Mouse (Mus musculus) neural tube, embryonic 13.5 days (tissue): ENCODE measurements at regions not wholly inside any gene's neighbourhood (a gene's known extent, or its start where the extent isn't known, plus 50 kb on each side); places are given as distances from the start of the nearest gene placed in this dataset.

ENCODE experiments used
- ATAC-seq: fragments of 200-750 bp; cut with Nextera tagmentation; 2 replicates; pipeline ENCODE4 v1.8.0; 2017; ENCODE audit warnings: low read depth, mild to moderate bottlenecking, moderate TSS enrichment, moderate library complexity
- H3K27ac ChIP-seq: fragments of 300-500 bp; sonication (generic); replicated peaks from 2 replicates; pipeline ENCODE4 v1.5.1; 2015; ENCODE audit warnings: moderate library complexity, mild to moderate bottlenecking, inconsistent platforms
- H3K27me3 ChIP-seq: fragments of 300-500 bp; sonication (generic); 2 replicates; pipeline ENCODE4 v1.6.1; 2015; ENCODE audit warnings: mild to moderate bottlenecking, inconsistent platforms
- H3K36me3 ChIP-seq: fragments of 300-500 bp; sonication (generic); 2 replicates; pipeline ENCODE4 v1.6.1; 2015; ENCODE audit warnings: mild to moderate bottlenecking, inconsistent platforms
- H3K4me1 ChIP-seq: fragments of 300-500 bp; sonication (generic); replicated peaks from 2 replicates; pipeline ENCODE4 v1.6.1; 2015; ENCODE audit warnings: inconsistent platforms
- H3K4me2 ChIP-seq: fragments of 300-500 bp; sonication (generic); 2 replicates; pipeline ENCODE4 v1.6.1; 2015; ENCODE audit warnings: inconsistent platforms, mild to moderate bottlenecking, moderate library complexity
- H3K4me3 ChIP-seq: fragments of 300-500 bp; sonication (generic); 2 replicates; pipeline ENCODE4 v1.5.1; 2015; ENCODE audit warnings: mild to moderate bottlenecking, inconsistent platforms
- H3K9ac ChIP-seq: fragments of 300-500 bp; sonication (generic); 2 replicates; pipeline ENCODE4 v1.6.1; 2015; ENCODE audit warnings: moderate library complexity, mild to moderate bottlenecking, inconsistent platforms
- H3K9me3 ChIP-seq: fragments of 300-500 bp; sonication (generic); 2 replicates; pipeline ENCODE4 v1.6.1; 2016; ENCODE audit warnings: inconsistent platforms
- WGBS: fragments of 180-500 bp; shearing (Covaris S2); methylation state at CpG from one replicate; pipeline ENCODE4 v1.1.7; 2015; 5-methylcytosine and 5-hydroxymethylcytosine counted together

DNA sequence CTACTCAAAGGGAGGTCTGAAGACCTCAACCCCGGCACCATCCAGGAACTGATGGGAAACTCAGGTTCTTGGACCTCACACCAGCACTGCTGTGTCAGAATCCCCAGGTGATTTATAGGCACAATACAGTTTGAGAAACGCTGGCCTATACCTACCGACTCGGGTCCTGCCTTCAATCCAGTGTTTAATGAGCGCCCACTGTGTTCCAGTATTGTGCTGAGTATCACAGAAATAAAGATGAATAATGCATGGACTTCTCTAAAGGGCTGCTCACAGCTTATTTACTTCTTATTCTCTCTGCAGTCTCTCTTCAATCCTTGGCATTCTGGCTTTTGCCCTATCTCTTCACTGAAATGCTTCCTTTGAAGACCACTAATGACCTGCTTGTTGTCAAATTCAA lies 146.8 kb upstream of the 9630041A04Rik start:
- no peak for ATAC-seq
- 33% methylated on average over 5 of the region's 5 CpGs for WGBS
- Histone ChIP-seq H3K9me3 (no peaks in the 10 kb centered on the region; the same call in 1 of the 2 replicates), H3K9ac (no peak overlapping the region), H3K36me3 (no peaks in the 10 kb centered on the region), H3K4me3 (no peak overlapping the region), H3K27ac (no peak overlapping the region), H3K4me1 (peaks cover 15% of the 10 kb centered on the region), H3K27me3 (no peaks in the 10 kb centered on the region), H3K4me2 (no peak overlapping the region)

DNA sequence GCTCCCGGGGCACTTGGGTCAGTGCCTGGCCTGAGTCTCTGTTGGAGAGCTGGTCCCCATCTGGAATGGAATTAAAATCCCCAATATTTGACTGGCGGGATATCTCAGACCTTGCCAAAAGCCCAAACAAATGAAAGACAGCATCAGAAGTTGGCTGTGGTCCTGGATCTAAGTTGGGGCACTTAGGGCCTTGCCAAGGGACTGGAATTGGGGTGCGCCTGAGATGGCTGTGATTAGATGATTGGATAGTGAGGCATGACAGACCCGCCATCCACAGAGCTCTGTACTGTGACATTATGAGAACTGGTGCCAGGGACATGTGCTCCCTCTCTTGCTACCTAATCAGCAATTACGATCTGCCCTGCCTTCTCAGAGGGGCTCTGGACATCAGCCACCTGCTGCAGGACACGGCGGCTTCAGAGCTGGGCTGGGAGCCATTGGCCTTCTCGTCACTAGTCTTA lies 151.0 kb upstream of the 9630041A04Rik start:
- H3K9ac ChIP-seq: no peak overlapping the region
- no peaks in the 10 kb centered on the region for H3K4me1 ChIP-seq
- no peak overlapping the region for H3K4me2 ChIP-seq
- no peak for ATAC-seq
- H3K4me3 ChIP-seq: no peak overlapping the region
- no peaks in the 10 kb centered on the region for H3K36me3 ChIP-seq
- 91% methylated on average over 8 of the region's 8 CpGs for WGBS
- no peaks in the 10 kb centered on the region; the same call in 1 of the 2 replicates for H3K9me3 ChIP-seq
- no peaks in the 10 kb centered on the region for H3K27me3 ChIP-seq
- H3K27ac ChIP-seq: no peak overlapping the region

DNA sequence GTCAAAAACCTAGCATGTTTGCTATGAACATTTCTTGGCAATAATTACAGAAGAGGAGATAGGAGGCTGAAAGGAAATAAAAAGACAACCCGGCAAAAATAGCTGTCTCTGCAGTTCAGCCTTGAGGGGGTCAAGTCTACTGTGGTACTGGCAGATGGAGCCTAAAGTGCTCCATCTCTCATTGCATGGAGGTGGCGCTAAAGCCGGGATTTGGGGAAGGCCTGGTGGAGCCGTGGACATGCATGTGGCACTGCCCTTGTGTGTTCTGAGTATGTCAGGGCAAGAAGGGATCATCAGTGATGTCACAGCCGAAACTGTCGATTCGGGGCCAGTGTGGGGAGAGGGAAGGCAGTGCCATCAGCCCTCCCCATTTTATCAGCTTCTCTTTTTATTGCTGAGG lies 161.3 kb upstream of the 9630041A04Rik start:
- Histone ChIP-seq H3K9ac (no peak overlapping the region), H3K27ac (no peak overlapping the region), H3K9me3 (no peaks in the 10 kb centered on the region), H3K4me2 (no peak overlapping the region), H3K27me3 (no peaks in the 10 kb centered on the region), H3K36me3 (no peaks in the 10 kb centered on the region), H3K4me1 (peaks cover 10% of the 10 kb centered on the region), H3K4me3 (no peak overlapping the region)
- 72% methylated on average over 7 of the region's 7 CpGs for WGBS
- ATAC-seq: no peak

DNA sequence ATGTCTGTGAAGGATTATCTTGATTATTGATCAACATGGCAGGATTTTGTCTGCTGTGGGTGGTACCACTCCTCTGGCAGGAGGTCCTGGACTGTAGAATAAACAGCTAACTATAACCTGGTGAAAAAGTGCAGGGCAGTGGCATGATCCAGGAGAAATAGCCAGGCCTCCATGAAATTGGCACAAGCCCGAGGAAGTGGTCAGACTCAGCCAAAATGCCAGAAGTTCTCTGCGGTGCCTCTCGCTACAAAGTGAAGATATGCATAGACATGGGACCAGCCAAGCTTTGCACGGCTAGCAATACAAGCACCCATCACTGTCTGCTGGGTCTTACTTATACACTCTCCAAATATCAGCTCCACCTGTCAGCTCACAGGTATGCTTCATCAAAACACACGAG lies 167.6 kb upstream of the 9630041A04Rik start:
- no peaks in the 10 kb centered on the region for H3K36me3 ChIP-seq
- H3K27me3 ChIP-seq: peaks cover 20% of the 10 kb centered on the region; the same call in 1 of the 2 replicates
- H3K9me3 ChIP-seq: no peaks in the 10 kb centered on the region
- H3K4me2 ChIP-seq: no peak overlapping the region
- no peak overlapping the region for H3K9ac ChIP-seq
- 87% methylated on average over 5 of the region's 5 CpGs for WGBS
- no peak for ATAC-seq
- H3K4me3 ChIP-seq: no peak overlapping the region
- H3K27ac ChIP-seq: no peak overlapping the region
- peaks cover 20% of the 10 kb centered on the region for H3K4me1 ChIP-seq

DNA sequence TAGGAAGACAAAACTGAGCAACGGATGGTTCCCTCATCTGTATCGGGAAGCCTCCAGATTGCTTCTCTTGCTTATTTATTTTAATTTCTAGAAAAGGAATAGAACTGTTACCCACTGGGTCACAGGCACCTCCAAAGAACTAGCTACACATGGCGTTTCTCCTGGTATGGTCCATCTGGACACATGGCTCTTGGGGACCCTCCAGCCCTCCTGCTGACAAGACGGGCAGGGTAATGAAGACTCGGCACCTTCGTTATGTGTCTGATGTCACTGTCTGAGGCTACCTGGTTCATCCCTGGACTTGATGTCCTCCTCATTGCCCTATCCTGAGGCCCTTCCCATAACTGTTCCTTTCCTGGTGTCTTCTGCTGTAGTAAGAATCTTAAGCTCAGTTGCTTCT lies 170.3 kb upstream of the 9630041A04Rik start:
- Histone ChIP-seq H3K4me3 (no peak overlapping the region), H3K27me3 (peaks cover 20% of the 10 kb centered on the region; the same call in 1 of the 2 replicates), H3K4me1 (peaks cover 20% of the 10 kb centered on the region), H3K36me3 (no peaks in the 10 kb centered on the region), H3K27ac (no peak overlapping the region), H3K9ac (no peak overlapping the region), H3K9me3 (0 out of 2 replicates have a peak, but pooled peaks cover 3% of the 10 kb centered on the region), H3K4me2 (peak overlapping the region; percentile 54; the same call in 1 of the 2 replicates)
- WGBS: 76% methylated on average over 6 of the region's 6 CpGs
- no peak for ATAC-seq

DNA sequence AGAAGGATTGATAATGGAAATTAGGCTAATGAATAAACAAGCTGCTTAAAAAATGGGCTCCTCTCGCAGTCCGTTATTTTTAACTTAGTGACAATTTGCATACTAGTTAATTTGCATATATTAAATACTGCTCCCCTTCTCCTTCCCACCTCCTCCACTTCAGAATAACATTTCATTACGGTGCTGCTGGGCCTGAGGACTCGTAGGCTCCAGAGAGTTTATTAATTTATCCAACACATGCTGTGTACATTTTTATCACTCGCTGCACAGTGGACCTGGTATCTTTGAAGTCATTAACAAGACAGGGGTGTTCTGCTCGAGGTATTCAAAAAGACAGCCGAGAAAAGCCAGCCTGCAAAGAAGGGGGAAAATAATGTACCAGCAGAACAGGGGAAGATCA lies 170.7 kb upstream of the 9630041A04Rik start:
- peak overlapping the region; percentile 54 for H3K4me2 ChIP-seq
- peaks cover 20% of the 10 kb centered on the region for H3K4me1 ChIP-seq
- 32% methylated on average over 7 of the region's 7 CpGs for WGBS
- H3K27me3 ChIP-seq: peaks cover 20% of the 10 kb centered on the region; the same call in 1 of the 2 replicates
- H3K27ac ChIP-seq: peak overlapping the region; percentile 71; the same call in 1 of the 2 replicates
- H3K36me3 ChIP-seq: no peaks in the 10 kb centered on the region
- H3K9me3 ChIP-seq: 0 out of 2 replicates have a peak, but pooled peaks cover 4% of the 10 kb centered on the region
- ATAC-seq: no peak
- H3K9ac ChIP-seq: no peak overlapping the region
- peak overlapping the region; percentile 21; the same call in 1 of the 2 replicates for H3K4me3 ChIP-seq

DNA sequence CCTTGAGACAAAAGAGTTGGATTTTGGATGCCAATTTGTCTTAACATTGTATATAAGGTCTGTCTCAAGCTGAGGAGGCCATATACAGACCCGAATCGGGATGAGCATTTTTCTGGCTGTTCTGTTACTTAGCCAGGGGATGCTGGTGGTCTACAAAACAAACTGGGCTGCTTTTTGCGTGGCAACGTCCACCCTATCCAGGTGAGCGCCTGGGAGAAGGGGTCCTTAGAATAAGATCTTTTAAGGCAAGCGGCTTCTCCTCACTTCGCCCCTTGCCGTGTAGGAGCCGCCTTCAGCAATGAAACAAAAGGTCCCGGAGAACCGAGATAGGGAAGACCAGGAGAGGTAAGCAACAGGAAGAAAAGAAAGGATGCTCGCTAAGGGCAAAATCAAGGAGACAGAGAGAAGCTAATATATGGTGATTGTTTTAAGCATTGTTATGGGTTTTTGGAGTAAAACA lies 171.2 kb upstream of the 9630041A04Rik start:
- ATAC-seq: peak; percentile 48; the same call in 1 of the 2 replicates
- Histone ChIP-seq H3K9ac (peak overlapping the region; percentile 66), H3K4me1 (peaks cover 20% of the 10 kb centered on the region), H3K9me3 (0 out of 2 replicates have a peak, but pooled peaks cover 4% of the 10 kb centered on the region), H3K4me3 (peak overlapping the region; percentile 21), H3K4me2 (peak overlapping the region; percentile 54), H3K27ac (peak overlapping the region; percentile 71), H3K36me3 (no peaks in the 10 kb centered on the region), H3K27me3 (peaks cover 20% of the 10 kb centered on the region; the same call in 1 of the 2 replicates)
- WGBS: 15% methylated on average over 12 of the region's 12 CpGs

DNA sequence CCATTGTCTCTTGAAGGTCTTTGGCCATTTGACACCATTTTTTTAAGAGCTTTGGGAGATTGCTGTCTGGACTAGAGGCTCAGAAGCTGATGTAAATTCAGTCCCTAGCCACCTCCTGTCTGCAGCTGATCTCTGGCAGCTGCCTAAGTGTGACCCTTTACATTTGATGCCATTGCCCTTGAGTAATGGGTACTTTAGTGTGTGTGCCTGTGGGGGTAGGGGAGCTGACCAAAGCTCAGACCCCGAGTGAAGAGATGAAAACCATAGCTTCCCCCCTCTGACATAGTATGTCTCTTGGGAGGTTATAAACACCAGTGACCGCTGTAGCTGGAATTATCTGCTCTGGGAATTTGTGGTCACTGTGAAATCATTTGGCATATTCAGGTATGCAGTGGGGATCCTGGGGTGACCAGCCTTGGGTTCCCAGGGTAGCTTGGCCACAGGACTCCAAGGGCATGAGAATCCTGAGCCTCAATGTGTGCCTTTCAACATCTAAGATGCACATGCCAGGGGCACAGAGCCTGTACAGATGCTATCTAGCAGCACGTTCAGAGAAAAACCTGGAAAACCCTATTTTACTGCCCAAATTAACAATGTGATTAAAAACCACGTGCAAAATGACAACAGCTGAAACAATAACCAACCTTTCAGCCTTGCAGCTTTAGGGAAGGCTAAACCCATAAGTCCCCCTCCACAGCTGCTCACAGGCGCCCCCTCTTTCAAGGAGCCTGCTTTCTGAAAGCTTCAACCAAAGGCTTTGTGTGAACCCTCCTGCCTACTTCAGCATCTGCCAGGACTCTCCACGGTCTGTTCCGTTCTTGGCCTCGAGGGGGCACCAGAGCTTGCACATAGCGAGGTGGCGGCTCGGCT lies 171.9 kb upstream of the 9630041A04Rik start:
- peak overlapping the region; percentile 54 for H3K4me2 ChIP-seq
- peak overlapping the region; percentile 71 for H3K27ac ChIP-seq
- H3K4me1 ChIP-seq: peaks cover 20% of the 10 kb centered on the region
- H3K9ac ChIP-seq: peak overlapping the region; percentile 51; the same call in 1 of the 2 replicates
- H3K9me3 ChIP-seq: 0 out of 2 replicates have a peak, but pooled peaks cover 4% of the 10 kb centered on the region
- peak; percentile 93 for ATAC-seq
- H3K27me3 ChIP-seq: peaks cover 20% of the 10 kb centered on the region; the same call in 1 of the 2 replicates
- WGBS: 10% methylated on average over 11 of the region's 11 CpGs
- H3K36me3 ChIP-seq: no peaks in the 10 kb centered on the region
- H3K4me3 ChIP-seq: peak overlapping the region; percentile 21

DNA sequence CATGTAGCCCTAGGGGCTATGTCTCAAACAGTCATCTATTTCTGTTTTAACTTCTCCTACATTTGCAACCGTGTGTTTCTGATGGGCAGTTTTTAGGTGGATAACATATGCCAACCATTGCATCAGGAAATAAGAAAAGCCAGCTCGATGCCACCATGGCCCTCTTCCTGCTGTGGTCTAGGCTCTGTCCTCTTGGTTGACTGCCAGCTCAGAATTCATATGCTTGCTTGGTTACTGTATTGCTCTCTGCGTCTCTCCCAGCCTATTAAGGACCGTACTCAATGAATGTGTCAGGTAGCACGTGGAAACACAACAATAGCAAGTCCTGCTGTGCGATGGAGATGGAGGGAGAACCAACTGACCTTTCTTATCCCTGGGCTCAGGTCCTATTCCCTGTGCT lies 174.4 kb upstream of the 9630041A04Rik start:
- Histone ChIP-seq H3K4me1 (peaks cover 20% of the 10 kb centered on the region), H3K27me3 (peaks cover 10% of the 10 kb centered on the region; the same call in 1 of the 2 replicates), H3K4me3 (no peak overlapping the region), H3K4me2 (no peak overlapping the region), H3K27ac (no peak overlapping the region), H3K9ac (no peak overlapping the region), H3K36me3 (no peaks in the 10 kb centered on the region), H3K9me3 (0 out of 2 replicates have a peak, but pooled peaks cover 4% of the 10 kb centered on the region)
- no peak for ATAC-seq
- WGBS: 75% methylated on average over 6 of the region's 6 CpGs

DNA sequence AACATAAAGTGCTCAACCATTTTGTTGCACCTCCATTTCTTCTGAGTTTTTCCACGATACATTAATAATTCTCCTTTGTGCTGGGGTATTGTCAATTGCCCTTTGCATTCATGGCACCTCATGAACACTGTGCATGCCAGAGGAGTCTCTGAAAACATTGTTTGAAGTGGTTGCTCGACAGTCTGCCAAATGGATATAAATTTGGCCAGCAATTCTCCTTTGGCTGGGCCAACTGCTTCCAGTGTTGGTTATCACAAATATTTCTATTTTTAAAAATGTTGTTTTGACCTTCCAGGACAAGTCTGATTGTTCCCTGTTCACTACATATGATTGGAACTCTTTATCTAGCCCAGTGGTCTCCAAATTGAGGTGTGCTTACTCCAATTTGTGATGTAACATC lies 184.1 kb upstream of the 9630041A04Rik start:
- no peak overlapping the region for H3K4me3 ChIP-seq
- H3K27ac ChIP-seq: no peak overlapping the region
- ATAC-seq: no peak
- no peaks in the 10 kb centered on the region for H3K9me3 ChIP-seq
- no peaks in the 10 kb centered on the region for H3K27me3 ChIP-seq
- no peak overlapping the region for H3K4me2 ChIP-seq
- H3K36me3 ChIP-seq: no peaks in the 10 kb centered on the region
- no peaks in the 10 kb centered on the region for H3K4me1 ChIP-seq
- 86% methylated on average over 2 of the region's 2 CpGs for WGBS
- H3K9ac ChIP-seq: no peak overlapping the region

DNA sequence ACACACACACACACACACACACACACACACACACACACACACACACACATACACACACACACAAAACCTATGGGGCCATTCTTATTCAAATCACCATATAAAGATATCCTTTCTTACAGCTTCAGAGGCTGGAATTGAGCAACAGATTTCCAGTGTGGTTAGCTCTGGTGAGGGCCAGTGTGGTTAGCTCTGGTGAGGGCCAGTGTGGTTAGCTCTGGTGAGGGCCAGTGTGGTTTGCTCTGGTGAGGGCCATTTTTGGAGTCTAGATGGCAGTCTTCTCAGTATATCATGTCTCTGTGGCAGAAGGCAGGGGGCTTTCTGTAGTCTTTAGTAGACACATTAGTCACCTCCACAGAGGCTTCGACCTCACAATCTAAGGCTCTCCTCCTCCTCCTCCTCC lies 191.5 kb upstream of the 9630041A04Rik start:
- H3K9me3 ChIP-seq: 0 out of 2 replicates have a peak, but pooled peaks cover under 1% of the 10 kb centered on the region
- H3K4me1 ChIP-seq: no peaks in the 10 kb centered on the region
- no peak overlapping the region for H3K4me2 ChIP-seq
- no peak for ATAC-seq
- no peaks in the 10 kb centered on the region for H3K27me3 ChIP-seq
- H3K27ac ChIP-seq: no peak overlapping the region
- no peak overlapping the region for H3K4me3 ChIP-seq
- H3K9ac ChIP-seq: no peak overlapping the region
- H3K36me3 ChIP-seq: no peaks in the 10 kb centered on the region
- 73% methylated on average over 1 of the region's 1 CpGs for WGBS

DNA sequence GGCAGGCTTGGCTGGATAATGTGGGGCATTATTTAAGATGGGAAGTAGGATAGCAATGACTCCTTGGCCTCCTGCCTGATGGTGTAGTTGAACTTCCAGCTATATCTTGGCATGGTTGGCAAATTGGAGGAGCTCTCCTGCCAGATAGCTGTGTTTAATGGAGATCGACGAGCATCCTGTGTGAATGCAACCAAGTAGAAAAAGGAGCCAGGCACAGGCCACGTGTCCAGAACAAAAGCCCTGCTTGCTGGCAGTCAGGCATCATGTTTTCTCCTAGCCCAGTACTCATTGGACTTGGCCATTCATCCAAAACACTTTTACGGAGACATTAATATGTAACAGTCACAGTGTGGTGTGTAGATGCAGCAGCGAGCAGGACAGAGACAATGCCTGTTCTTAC lies 211.8 kb upstream of the 9630041A04Rik start:
- Histone ChIP-seq H3K4me2 (no peak overlapping the region), H3K4me1 (no peaks in the 10 kb centered on the region), H3K27me3 (no peaks in the 10 kb centered on the region), H3K4me3 (no peak overlapping the region), H3K9me3 (peaks cover 5% of the 10 kb centered on the region; the same call in 1 of the 2 replicates), H3K36me3 (no peaks in the 10 kb centered on the region), H3K27ac (no peak overlapping the region), H3K9ac (no peak overlapping the region)
- 43% methylated on average over 5 of the region's 5 CpGs for WGBS
- no peak for ATAC-seq
